Mouse (Mus musculus): Measurements from ENCODE around the gene Trit1. TPM values are rescaled to one million over a fixed set of nuclear protein-coding genes. Genes with fewer than 3 reads are reported as not detected.

Gene Trit1
- total RNA-seq (2014; rRNA removed) (22.8 and 23.7 TPM in 2 replicates), polyA plus RNA-seq (2015; fragmentation: Nextera tagmentation; extraction: Ambion mirVana) (20.4 and 22.1 TPM in 2 replicates)

DNA sequence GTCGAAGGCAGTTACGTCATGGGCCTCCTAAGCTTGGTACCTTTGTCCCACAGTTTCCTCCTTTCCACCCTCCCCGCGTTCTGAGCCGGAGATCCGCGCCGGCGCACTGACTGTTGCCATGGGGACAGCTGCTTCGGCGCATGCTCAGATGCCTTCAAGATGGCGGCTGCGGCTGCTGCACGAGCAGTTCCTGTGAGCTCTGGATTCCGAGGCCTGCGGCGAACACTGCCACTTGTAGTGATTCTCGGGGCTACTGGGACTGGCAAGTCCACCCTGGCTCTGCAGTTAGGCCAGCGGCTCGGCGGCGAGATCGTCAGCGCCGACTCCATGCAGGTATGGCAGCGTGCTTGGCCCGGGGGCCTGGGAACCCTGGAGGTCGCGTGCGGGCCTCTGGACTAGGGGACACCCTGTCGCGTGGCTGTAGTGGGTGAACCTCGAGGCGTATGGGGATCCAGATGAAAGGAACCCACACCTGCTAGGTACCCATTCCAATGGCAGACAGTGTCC lies at the start of gene Trit1:
Trit1 (plus strand) TSS at position 147 of the 507 bp plus-strand sequence.
- DNase-seq (peak; percentile 99), ATAC-seq (peak; percentile 90)
- H3K36me3 ChIP-seq (ENCODE audit: insufficient read depth), result no peaks in the 10 kb centered on the region
- H3K9me3 ChIP-seq (ENCODE audit: low read length), result no peaks in the 10 kb centered on the region
- H3K4me3 ChIP-seq (ENCODE audit: low read depth, low read length), result peak within 1 kb of the TSS; percentile 86
- H3K9ac ChIP-seq, result peak within 1 kb of the TSS; percentile 91
- no peak for TF ChIP-seq CTCF (IDR thresholded peaks at IDR 0.05; ENCODE audit: low read depth)
- no peaks in the 10 kb centered on the region for H3K27me3 ChIP-seq (ENCODE audit: insufficient read depth, low read length)
- 1% methylated on average over 34 of the region's 34 CpGs for WGBS
- H3K27ac ChIP-seq (ENCODE audit: low read depth, low read length), result peak within 1 kb of the TSS; percentile 96
- peak within 1 kb of the TSS; percentile 79 for H3K4me2 ChIP-seq (ENCODE audit: low read depth)
- peaks cover 45% of the 10 kb centered on the region for H3K4me1 ChIP-seq (ENCODE audit: insufficient read depth)

- H3K36me3 ChIP-seq (ENCODE audit: insufficient read depth), result no peaks in the 10 kb centered on the region
- H3K4me3 ChIP-seq (ENCODE audit: low read depth, low read length), result no peak overlapping the region
- H3K27me3 ChIP-seq (ENCODE audit: insufficient read depth, low read length), result no peaks in the 10 kb centered on the region
- ATAC-seq, result no peak
- H3K4me1 ChIP-seq (ENCODE audit: insufficient read depth), result no peaks in the 10 kb centered on the region
- no peak for DNase-seq
- no peak overlapping the region for H3K9ac ChIP-seq
- H3K9me3 ChIP-seq (ENCODE audit: low read length), result no peaks in the 10 kb centered on the region
- WGBS, result 83% methylated on average over 4 of the region's 4 CpGs
- TF ChIP-seq CTCF (IDR thresholded peaks at IDR 0.05; ENCODE audit: low read depth), result no peak
- no peak overlapping the region for H3K27ac ChIP-seq (ENCODE audit: low read depth, low read length)
- no peak overlapping the region for H3K4me2 ChIP-seq (ENCODE audit: low read depth)
Measured at GRCm38 (mm10) chr4:122968106-122968505, 48.3 kb upstream of the Trit1 start.

DNA sequence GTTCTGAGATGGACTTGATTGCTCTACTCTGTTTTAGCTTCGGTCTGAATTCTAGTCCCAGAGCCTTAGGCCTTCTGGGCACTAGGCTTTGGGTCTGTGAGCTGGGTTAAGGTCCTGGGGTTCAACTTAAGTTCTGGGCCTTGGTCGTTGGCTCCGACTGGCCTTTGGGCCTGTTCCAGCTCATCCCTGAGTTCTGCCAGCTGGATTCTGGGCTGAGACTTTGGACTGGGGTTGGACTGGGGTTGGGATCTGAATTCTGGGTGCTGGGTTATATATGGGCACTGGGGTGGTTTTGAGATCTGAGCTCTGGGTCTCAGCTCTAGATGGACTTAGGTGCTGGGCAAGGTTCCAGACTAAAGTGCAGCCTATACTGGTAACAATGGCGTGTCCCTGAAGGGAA lies 45.2 kb upstream of the Trit1 start:
- no peaks in the 10 kb centered on the region for H3K27me3 ChIP-seq (ENCODE audit: insufficient read depth, low read length)
- H3K4me2 ChIP-seq (ENCODE audit: low read depth), result no peak overlapping the region
- no peak overlapping the region for H3K9ac ChIP-seq
- no peak overlapping the region for H3K4me3 ChIP-seq (ENCODE audit: low read depth, low read length)
- no peak for TF ChIP-seq CTCF (IDR thresholded peaks at IDR 0.05; ENCODE audit: low read depth)
- no peaks in the 10 kb centered on the region for H3K36me3 ChIP-seq (ENCODE audit: insufficient read depth)
- no peaks in the 10 kb centered on the region for H3K9me3 ChIP-seq (ENCODE audit: low read length)
- H3K4me1 ChIP-seq (ENCODE audit: insufficient read depth), result no peaks in the 10 kb centered on the region
- ATAC-seq, result no peak
- 79% methylated on average over 4 of the region's 4 CpGs for WGBS
- H3K27ac ChIP-seq (ENCODE audit: low read depth, low read length), result no peak overlapping the region
- no peak for DNase-seq

DNA sequence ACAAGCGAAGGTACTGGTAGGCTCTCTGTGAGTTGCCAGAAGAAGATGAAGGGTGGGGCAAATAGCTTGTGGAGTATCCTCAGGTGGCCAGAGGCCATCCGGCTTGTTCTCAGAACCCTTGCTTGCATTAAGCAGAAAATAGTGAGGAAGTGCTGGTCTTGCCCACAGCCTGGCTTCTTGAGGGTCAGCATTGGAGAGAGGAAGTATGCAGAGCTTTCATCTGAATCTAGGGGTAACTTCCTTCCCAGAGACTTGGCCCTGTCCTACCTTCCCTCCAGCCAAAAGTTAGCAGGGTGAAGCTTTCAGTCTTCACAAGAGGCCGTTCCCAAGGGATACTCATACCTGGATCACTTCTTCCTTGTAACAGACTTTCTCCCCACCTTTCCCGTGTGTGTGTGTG lies 44.8 kb upstream of the Trit1 start:
- ATAC-seq, result no peak
- no peak for TF ChIP-seq CTCF (IDR thresholded peaks at IDR 0.05; ENCODE audit: low read depth)

GRCm38 (mm10) chr4:122972056-122972455 lies 44.3 kb upstream of the Trit1 start:
- H3K4me1 ChIP-seq (ENCODE audit: insufficient read depth), result no peaks in the 10 kb centered on the region
- WGBS, result 54% methylated on average over 8 of the region's 8 CpGs
- H3K27me3 ChIP-seq (ENCODE audit: insufficient read depth, low read length), result no peaks in the 10 kb centered on the region
- no peak overlapping the region for H3K9ac ChIP-seq
- no peak for TF ChIP-seq CTCF (IDR thresholded peaks at IDR 0.05; ENCODE audit: low read depth)
- H3K4me3 ChIP-seq (ENCODE audit: low read depth, low read length), result no peak overlapping the region
- no peak overlapping the region for H3K27ac ChIP-seq (ENCODE audit: low read depth, low read length)
- DNase-seq (no peak), ATAC-seq (no peak)
- H3K36me3 ChIP-seq (ENCODE audit: insufficient read depth), result no peaks in the 10 kb centered on the region
- H3K9me3 ChIP-seq (ENCODE audit: low read length), result no peaks in the 10 kb centered on the region
- H3K4me2 ChIP-seq (ENCODE audit: low read depth), result no peak overlapping the region

More for the DNA sequence above, 44.8 kb upstream of the Trit1 start:
- no peak overlapping the region for H3K4me3 ChIP-seq (ENCODE audit: low read depth, low read length)
- H3K27ac ChIP-seq (ENCODE audit: low read depth, low read length), result no peak overlapping the region
- H3K36me3 ChIP-seq (ENCODE audit: insufficient read depth), result no peaks in the 10 kb centered on the region
- no peaks in the 10 kb centered on the region for H3K4me1 ChIP-seq (ENCODE audit: insufficient read depth)
- no peaks in the 10 kb centered on the region for H3K27me3 ChIP-seq (ENCODE audit: insufficient read depth, low read length)
- no peak overlapping the region for H3K9ac ChIP-seq
- 90% methylated on average over 4 of the region's 4 CpGs for WGBS
- H3K4me2 ChIP-seq (ENCODE audit: low read depth), result no peak overlapping the region
- H3K9me3 ChIP-seq (ENCODE audit: low read length), result no peaks in the 10 kb centered on the region
- DNase-seq, result no peak

GRCm38 (mm10) chr4:122974976-122975520 lies 41.3 kb upstream of the Trit1 start:
- DNase-seq (no peak), ATAC-seq (no peak)
- TF ChIP-seq CTCF (IDR thresholded peaks at IDR 0.05; ENCODE audit: low read depth), result no peak
- no peaks in the 10 kb centered on the region for H3K4me1 ChIP-seq (ENCODE audit: insufficient read depth)
- H3K36me3 ChIP-seq (ENCODE audit: insufficient read depth), result no peaks in the 10 kb centered on the region
- H3K4me3 ChIP-seq (ENCODE audit: low read depth, low read length), result no peak overlapping the region
- 90% methylated on average over 5 of the region's 5 CpGs for WGBS
- no peaks in the 10 kb centered on the region for H3K27me3 ChIP-seq (ENCODE audit: insufficient read depth, low read length)
- H3K27ac ChIP-seq (ENCODE audit: low read depth, low read length), result no peak overlapping the region
- H3K9me3 ChIP-seq (ENCODE audit: low read length), result no peaks in the 10 kb centered on the region
- H3K9ac ChIP-seq, result no peak overlapping the region
- H3K4me2 ChIP-seq (ENCODE audit: low read depth), result no peak overlapping the region

DNA sequence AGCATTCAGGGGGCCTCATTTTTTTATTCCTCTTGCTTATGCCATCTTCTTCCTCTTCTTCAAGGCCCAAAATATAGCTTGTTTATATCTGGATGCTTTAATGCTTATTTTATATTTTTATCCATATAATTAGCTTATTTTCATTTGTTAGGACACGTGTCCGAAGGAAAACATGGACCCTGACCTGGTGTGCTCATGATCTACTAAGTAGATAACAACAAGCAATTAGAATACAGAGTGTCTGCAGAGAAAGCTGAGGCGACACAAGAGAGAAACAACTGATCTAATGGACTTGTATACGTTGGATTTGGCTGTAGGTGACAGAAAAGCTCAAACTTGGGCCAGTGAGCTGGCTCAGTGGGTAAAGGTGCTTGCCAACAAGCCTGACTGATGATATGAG lies 39.5 kb upstream of the Trit1 start:
- 68% methylated on average over 4 of the region's 4 CpGs for WGBS
- no peak for TF ChIP-seq CTCF (IDR thresholded peaks at IDR 0.05; ENCODE audit: low read depth)
- no peak for ATAC-seq

More for the DNA sequence above, 39.5 kb upstream of the Trit1 start:
- DNase-seq, result no peak
- H3K27ac ChIP-seq (ENCODE audit: low read depth, low read length), result no peak overlapping the region
- H3K9me3 ChIP-seq (ENCODE audit: low read length), result no peaks in the 10 kb centered on the region
- no peak overlapping the region for H3K4me3 ChIP-seq (ENCODE audit: low read depth, low read length)
- H3K9ac ChIP-seq, result no peak overlapping the region
- no peaks in the 10 kb centered on the region for H3K27me3 ChIP-seq (ENCODE audit: insufficient read depth, low read length)
- no peak overlapping the region for H3K4me2 ChIP-seq (ENCODE audit: low read depth)
- H3K36me3 ChIP-seq (ENCODE audit: insufficient read depth), result no peaks in the 10 kb centered on the region
- H3K4me1 ChIP-seq (ENCODE audit: insufficient read depth), result no peaks in the 10 kb centered on the region
